Mouse (Mus musculus) liver, postnatal 0 days (tissue): ENCODE results near the gene Rnf215.

Source experiments
- CTCF ChIP-seq: sonication (generic); IDR thresholded peaks from 2 replicates; pipeline ENCODE4 v1.5.1; 2016; ENCODE audit warnings: antibody characterized with exemption, low read depth
- EP300 ChIP-seq: IDR thresholded peaks from 2 replicates; pipeline ENCODE4 v1.6.1; 2016; ENCODE audit warnings: antibody characterized with exemption, low read depth, mild to moderate bottlenecking

GRCm38 (mm10) chr11:4098120-4098519, 36.9 kb upstream of the Rnf215 start:
- TF ChIP-seq CTCF = peak; percentile 38; the same call in 1 of the 2 replicates
- TF ChIP-seq EP300 = no peak
